In the genomic region with DNA sequence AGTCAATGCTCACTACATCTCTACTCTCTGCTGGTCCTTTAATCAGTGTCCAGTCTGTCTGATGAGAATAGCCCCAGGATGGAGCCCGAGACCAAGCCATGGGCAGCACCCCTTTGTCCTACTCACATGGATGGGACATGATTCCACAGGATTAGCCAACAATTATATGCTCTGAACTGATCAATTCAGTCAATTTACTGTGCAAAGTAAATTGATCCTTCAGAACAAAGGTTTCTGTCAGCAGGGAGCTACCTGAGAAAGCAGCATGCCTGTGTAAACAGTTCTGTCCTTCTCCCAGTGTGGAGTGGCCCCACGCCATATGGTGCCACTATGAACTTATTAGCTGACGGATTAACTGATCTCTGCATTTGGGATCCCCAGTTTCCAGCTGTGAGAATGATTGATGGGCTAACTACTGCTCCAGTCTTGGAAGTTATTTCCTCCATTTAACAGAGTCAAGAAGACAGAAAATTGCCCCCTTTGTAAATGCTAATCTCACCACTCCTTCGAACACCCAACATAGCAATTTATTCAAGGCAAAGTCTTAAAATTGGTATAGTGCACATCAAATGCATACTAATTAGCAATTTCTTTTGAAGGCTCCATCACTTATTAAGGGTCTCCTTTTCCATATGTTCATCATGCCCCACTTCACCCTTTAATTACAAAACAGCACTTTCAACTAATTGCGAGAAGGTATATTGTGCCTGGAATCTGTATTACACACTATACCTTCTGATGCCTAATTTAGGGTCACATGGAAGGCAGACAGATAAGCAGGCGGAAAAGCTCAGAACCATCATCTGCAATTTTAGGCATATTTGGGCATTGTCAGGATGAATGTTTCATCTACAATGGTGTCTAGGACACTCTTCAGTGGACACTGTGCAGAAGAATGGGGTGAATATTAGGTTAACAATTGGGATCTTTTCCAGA, we compare ENCODE assay signal across 15 mouse cellular contexts.
A peak's percentile ranks its signal among the peaks of the same experiment; 100 is the strongest.
DNase-seq lines count a peak whose midpoint lies in the region; ATAC-seq and TF ChIP-seq lines count a peak whose summit lies in the region.
"Had no signal": no experiment of that assay in that cellular context is flagged by ENCODE, and none has a peak within 500 bp of the region (broad histone marks: within the 10 kb centered on the region; RNA-seq: fewer than 3 reads in every experiment).

No protein-coding gene starts in this region.

- ATAC-seq in forebrain, embryonic 14.5 days: peak; percentile 92
- peak; percentile 87 for ATAC-seq in midbrain, embryonic 13.5 days
- ATAC-seq: liver, embryonic 12.5 days; lung, postnatal 0 days had no signal

- peak; percentile 96 for DNase-seq in brain, embryonic 14.5 days (ENCODE audit: low read depth)
- DNase-seq in embryo, embryonic 11 days: peak; percentile 51
- DNase-seq in forebrain, embryonic 14.5 days (ENCODE audit: low spot score): peak; percentile 92
- no peak for DNase-seq in kidney, postnatal 4 days
- no peak for DNase-seq in kidney, postnatal 14 days
- DNase-seq in heart, postnatal 14 days: no peak
- DNase-seq in Muller cell, postnatal 12 days (ENCODE audit: inconsistent ontology term): no peak
- DNase-seq: cerebellum, adult 11-12 months; gastrocnemius, postnatal 25 days; kidney, adult 9 months; thymus, postnatal 36 days had no signal

- 4% methylated on average over 6 of the region's 6 CpGs for WGBS in forebrain, embryonic 14.5 days
- WGBS in midbrain, embryonic 13.5 days: 26% methylated on average over 6 of the region's 6 CpGs

- no peaks in the 10 kb centered on the region for H3K27me3 ChIP-seq in forebrain, embryonic 14.5 days (replicated peaks; ENCODE audit: control insufficient read depth, insufficient read depth, low read length)
- H3K27me3 ChIP-seq in midbrain, embryonic 13.5 days: no peaks in the 10 kb centered on the region
- H3K27me3 ChIP-seq: heart, embryonic 12.5 days; liver, embryonic 12.5 days had no signal

- H3K4me1 ChIP-seq in forebrain, embryonic 14.5 days (ENCODE audit: control insufficient read depth, insufficient read depth, low read length): peaks cover 10% of the 10 kb centered on the region; the same call in 1 of the 2 replicates
- peaks cover 5% of the 10 kb centered on the region for H3K4me1 ChIP-seq in midbrain, embryonic 13.5 days (replicated peaks)
- H3K4me1 ChIP-seq: heart, embryonic 12.5 days; liver, embryonic 12.5 days had no signal

- intact Hi-C loops in heart, postnatal 14 days (cut with DNase I): no loop called here

- TF ChIP-seq POLR2A in brain, embryonic 14.5 days (IDR thresholded peaks at IDR 0.05; ENCODE audit: borderline replicate concordance, extremely low read depth, insufficient read depth, insufficient read length, poor library complexity, severe bottlenecking): no peak

- 0 out of 2 replicates have a peak, but pooled peaks cover 2% of the 10 kb centered on the region for H3K9me3 ChIP-seq in forebrain, embryonic 14.5 days (replicated peaks; ENCODE audit: control insufficient read depth, low read length)
- no peaks in the 10 kb centered on the region for H3K9me3 ChIP-seq in midbrain, embryonic 13.5 days
- H3K9me3 ChIP-seq: heart, embryonic 12.5 days; liver, embryonic 12.5 days had no signal

- no peaks in the 10 kb centered on the region for H3K36me3 ChIP-seq in forebrain, embryonic 14.5 days (ENCODE audit: control insufficient read depth, insufficient read depth, low read length)
- no peaks in the 10 kb centered on the region for H3K36me3 ChIP-seq in midbrain, embryonic 13.5 days
- H3K36me3 ChIP-seq: heart, embryonic 12.5 days; liver, embryonic 12.5 days had no signal

- no peak overlapping the region for H3K4me3 ChIP-seq in forebrain, embryonic 14.5 days (ENCODE audit: low read depth, low read length)
- H3K4me3 ChIP-seq in midbrain, embryonic 13.5 days (replicated peaks): no peak overlapping the region
- H3K4me3 ChIP-seq: heart, embryonic 12.5 days; liver, embryonic 12.5 days had no signal

- H3K27ac ChIP-seq in forebrain, embryonic 14.5 days (ENCODE audit: low read depth, low read length): peak overlapping the region; percentile 81
- H3K27ac ChIP-seq in midbrain, embryonic 13.5 days: no peak overlapping the region; the same call in 1 of the 2 replicates
- H3K27ac ChIP-seq: liver, embryonic 12.5 days had no signal

- H3K4me2 ChIP-seq in forebrain, embryonic 14.5 days (ENCODE audit: low read length): peak overlapping the region; percentile 1; the same call in 1 of the 2 replicates
- H3K4me2 ChIP-seq in midbrain, embryonic 13.5 days (replicated peaks): no peak overlapping the region
- H3K4me2 ChIP-seq: heart, embryonic 12.5 days; liver, embryonic 12.5 days had no signal

- no peak for TF ChIP-seq CTCF in brain, embryonic 14.5 days (IDR thresholded peaks at IDR 0.05; ENCODE audit: borderline replicate concordance, extremely low read depth, insufficient read depth, insufficient read length)

- no peak overlapping the region for H3K9ac ChIP-seq in forebrain, embryonic 14.5 days (ENCODE audit: low read length)
- no peak overlapping the region for H3K9ac ChIP-seq in midbrain, embryonic 13.5 days (replicated peaks)
- H3K9ac ChIP-seq: heart, embryonic 12.5 days; liver, embryonic 12.5 days had no signal

Comparison
In these comparisons a context has a peak if more than half of its experiments do, and no peak if none do; other contexts are left out.
1. DNase-seq: peak in brain, embryonic 14.5 days (single experiment), embryo, embryonic 11 days (single experiment) and forebrain, embryonic 14.5 days (single experiment); none in kidney, postnatal 4 days (0 of 2), kidney, postnatal 14 days (single experiment), heart, postnatal 14 days (0 of 2) and Muller cell, postnatal 12 days (single experiment).